Mouse (Mus musculus) left cerebral cortex, postnatal 14 days (tissue): ENCODE data around the gene Cryzl2. TPM values are rescaled to one million over a fixed set of nuclear protein-coding genes. Genes with fewer than 3 reads are reported as not detected.

Experiments used
- DNase-seq, 2 experiments: peaks; one replicate each; pipeline ENCODE4 v3.0.0; 2021 to 2022; ENCODE audit warnings: low spot score in 2 of 2, mixed read lengths in 1 of 2
- intact Hi-C: fragments of 180-260 bp; cut with DNase I; formaldehyde crosslinking; loops from one replicate; pipeline ENCODE4 v1.15.1; 2025
- total RNA-seq, 2 experiments: library from RNA; stranded (reverse); gene quantifications; 2 replicates each; pipeline ENCODE4 v1.2.3; 2021

Gene Cryzl2
- total RNA-seq, 2 experiments from 2014 or later, result 3.0 to 4.8 TPM

DNA sequence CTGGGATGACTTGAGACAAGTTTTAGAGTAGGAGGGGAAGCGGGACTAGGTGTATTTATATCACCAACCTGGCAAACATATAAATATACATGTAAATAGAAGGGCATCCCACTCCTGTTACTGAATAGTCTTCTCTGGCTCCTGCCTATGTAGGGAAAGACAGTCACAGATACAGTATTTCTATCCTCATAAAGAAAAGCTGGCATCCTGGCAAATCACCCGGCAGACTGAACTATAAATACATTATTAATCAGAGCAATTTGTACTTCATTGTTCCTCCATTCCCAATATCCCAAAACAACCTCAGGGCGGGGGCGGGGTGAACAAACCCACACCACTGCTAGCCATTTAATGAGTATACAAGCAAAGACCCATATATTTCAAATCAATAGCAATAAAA lies 19.3 kb upstream of the Cryzl2 start:
- intact Hi-C loops, result no loop called here
- no peak for DNase-seq

DNA sequence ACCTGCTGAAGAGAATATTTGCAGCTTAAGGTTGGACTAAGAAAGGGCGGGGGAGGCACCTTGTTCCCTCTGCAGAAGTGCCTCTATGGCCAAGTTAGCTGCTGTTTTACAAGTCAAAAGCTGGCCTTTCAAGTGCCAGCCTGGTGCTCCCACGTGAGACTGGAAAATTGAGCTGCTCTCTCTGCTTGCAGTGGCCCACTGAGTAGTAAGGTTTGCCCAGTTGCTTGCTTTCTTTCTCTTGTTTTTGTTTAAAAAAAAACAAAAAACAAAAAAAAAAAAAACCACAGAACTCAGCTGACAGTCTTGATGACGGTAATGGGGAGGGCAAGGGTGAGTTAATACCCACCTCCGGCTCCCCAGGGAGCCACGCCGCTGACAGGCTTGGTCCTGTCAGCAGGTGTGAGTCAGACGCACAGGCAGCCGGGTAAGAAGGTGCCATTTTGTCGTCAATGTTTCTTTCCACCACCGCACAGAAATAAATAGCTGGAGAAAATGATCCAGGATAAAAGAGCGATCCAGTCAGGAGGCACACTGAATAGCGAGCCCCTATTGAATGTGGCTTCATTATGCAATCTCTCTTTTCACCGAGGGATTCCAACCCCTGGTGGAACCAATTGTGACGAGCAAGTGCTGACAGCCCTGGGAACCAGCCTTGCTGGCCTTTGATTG lies 18.3 kb upstream of the Cryzl2 start:
- intact Hi-C loops, result no loop called here
- DNase-seq, result no peak

DNA sequence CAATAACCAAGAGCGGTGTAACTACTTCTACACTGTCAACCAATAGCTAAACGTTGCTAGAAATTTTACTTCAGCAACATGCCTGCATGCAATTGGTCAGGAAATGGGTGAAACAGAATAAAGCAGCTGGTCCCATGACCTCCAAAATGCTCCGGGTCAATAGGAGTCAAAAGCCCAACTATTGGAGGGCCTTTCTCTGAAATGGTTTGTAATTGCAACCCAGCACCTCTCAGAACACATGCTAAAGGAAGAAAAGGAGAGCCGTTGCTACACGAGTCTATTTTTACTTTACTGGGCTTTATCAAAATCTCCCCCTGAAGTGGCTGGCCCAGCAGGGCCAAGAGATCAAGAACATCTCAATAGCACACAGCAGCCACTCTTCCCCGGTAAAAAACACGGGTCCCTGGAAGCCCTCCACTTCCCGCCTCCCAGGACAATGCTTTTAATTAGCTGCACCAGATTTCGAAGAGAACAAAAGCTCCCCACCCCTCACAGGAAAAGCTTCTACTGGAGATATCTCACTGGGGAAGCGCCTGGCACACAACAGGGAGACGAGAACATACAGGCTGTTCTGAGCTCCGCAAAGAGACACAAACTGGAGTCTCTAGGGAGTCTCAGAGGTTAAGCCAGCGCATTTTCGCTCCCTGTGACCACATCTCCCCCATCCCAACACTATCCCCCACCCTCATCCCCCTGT lies 15.2 kb upstream of the Cryzl2 start:
- intact Hi-C loops, result no loop called here
- DNase-seq, result peak; percentile 59 to 72

DNA sequence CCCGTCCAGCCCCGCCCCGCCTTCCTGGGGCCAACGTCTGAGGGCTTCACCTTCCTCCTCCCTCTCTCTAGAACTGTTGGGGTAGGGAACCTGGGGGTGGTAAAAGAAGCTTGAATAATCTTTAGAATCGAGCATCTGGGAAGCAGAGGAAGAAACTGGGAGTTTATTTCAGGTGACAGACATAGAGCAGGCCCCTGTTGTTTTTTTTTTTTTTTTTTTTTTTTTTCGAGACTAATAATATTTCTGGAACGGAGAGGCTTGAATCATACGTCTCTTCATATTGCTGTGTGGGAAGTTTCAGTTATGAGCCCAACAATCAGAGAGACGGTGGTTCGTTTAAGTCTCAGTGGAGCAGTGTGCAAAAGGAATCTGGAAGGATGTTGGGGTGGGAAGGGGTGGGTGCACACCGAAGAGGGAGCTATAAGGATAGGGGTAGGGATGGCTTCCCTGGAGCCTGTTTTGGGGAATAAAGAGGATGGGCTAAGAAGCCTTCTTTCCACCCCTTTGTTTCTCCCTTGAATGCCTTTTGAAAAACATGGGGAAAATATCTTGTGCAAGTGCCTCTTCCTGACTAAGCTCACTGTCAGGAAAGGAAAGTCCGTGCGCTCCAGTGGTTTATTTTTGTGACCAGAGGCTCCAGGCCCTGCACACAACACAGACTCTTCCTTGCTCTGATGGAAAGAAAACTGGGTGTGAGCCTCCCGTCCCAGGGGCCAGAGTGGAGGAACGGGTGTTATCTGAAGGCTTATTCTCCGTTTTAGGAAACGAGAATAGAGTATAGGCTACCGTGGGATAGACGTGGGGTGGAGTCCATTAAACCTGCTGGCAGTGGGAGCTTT lies 14.4 kb upstream of the Cryzl2 start:
- intact Hi-C loops, result no loop called here
- peak in 1 of 2 experiments; percentile 33 for DNase-seq

DNA sequence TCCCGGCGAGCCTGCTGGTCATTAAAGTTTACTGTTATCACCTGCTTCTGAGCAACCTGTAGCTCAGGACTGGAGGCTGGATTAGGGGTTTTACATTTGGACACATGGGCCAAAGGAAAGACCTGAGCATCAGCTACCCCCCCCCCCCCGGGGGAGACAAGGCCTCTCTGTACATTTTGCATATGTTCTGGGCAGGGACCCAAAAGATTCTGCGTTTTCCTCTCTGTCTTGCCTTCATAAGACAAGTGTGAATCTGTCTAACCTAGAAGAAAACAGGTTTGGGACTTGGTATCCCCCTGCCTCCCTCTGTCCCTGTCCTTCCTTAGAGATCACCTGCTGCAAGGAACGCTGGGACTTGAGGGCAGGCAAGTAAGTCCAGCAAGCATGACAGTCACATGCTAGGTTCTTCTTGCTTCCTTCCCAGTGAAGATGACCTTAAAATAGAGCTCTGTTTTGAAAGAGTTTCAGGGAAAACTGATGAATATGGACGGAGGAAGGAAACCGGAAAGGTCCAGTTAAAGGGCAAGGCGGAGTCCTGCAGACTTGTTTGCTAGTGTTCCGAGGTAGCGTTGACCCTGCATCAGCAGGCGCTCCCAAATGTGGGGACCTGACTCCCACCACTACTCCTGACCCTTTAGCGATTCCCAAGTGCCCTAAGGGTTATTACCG lies 13.6 kb upstream of the Cryzl2 start:
- DNase-seq, result no peak
- intact Hi-C loops, result loop anchor here (5.0 kb wide), 1 partner anchor 147 kb away; no protein-coding TSS in a partner anchor

DNA sequence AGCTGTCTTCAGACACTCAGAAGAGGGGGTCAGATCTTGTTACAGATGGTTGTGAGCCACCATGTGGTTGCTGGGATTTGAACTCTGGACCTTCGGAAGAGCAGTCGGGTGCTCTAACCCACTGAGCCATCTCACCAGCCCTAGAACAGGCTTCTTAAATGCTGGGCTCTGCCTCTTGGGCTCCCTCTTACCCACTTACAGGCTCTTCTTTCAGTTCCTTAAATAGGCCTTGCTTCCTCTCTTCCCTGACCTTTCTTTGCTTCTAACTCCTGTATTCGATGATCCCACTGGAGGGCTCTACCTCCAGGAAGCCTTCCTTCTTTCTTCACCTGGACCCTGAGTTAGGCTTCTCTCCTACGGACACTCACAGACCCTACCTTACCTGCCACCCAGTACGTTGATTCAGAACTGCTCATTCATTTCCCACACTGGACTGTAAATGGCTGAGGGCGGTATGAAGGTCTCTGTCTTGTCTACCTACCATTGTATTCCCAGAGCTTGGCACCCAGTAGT lies 12.9 kb upstream of the Cryzl2 start:
- no peak for DNase-seq
- intact Hi-C loops, result loop anchor here (5.0 kb wide), 1 partner anchor 148 kb away; no protein-coding TSS in a partner anchor

DNA sequence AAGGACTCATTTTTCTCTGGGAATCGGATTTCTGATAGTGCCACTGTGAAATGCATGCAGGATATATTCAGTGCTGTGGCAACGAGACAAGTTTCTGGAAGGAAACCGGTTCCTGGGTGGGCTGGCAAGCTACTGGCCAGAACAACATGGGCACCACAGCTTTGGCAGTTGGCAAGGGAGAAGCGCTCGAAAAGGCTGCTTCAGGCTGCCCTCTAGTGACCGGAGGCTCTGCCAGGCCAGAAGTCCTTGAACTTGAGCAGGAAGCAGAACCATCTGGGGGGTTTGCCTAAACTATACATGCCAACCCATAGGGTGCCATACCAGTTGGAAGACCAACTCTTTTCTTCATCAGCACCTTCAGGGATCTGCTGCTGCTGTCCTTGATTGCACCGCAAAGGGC lies 12.1 kb upstream of the Cryzl2 start:
- DNase-seq, result peak; percentile 74 to 76
- intact Hi-C loops, result loop anchor here (2.0 to 5.0 kb wide), 2 partner anchors 34 to 149 kb away; partner anchors contain the start of gene Rasal2

DNA sequence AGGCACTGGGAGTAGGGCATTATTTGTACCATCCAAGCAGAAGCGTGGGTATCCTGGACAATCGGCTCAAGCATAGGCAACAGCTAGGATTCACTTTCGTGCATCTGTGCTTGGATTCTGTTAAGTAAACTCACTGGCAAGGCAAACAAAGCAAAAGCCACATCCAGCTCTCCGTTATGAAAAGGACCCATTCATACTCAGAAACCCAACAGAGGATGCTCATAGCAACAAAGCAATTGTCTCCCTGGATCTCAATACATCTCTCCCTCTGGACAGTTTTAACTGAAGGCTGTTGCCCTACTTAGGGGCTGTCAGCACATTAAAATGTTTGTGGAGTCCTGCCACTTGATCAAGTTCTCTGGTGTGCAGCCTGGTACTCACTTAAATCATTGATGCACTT lies 11.2 kb upstream of the Cryzl2 start:
- DNase-seq, result no peak
- intact Hi-C loops, result loop anchor here (2.0 to 5.0 kb wide), 2 partner anchors 34 to 150 kb away; partner anchors contain the start of gene Rasal2

DNA sequence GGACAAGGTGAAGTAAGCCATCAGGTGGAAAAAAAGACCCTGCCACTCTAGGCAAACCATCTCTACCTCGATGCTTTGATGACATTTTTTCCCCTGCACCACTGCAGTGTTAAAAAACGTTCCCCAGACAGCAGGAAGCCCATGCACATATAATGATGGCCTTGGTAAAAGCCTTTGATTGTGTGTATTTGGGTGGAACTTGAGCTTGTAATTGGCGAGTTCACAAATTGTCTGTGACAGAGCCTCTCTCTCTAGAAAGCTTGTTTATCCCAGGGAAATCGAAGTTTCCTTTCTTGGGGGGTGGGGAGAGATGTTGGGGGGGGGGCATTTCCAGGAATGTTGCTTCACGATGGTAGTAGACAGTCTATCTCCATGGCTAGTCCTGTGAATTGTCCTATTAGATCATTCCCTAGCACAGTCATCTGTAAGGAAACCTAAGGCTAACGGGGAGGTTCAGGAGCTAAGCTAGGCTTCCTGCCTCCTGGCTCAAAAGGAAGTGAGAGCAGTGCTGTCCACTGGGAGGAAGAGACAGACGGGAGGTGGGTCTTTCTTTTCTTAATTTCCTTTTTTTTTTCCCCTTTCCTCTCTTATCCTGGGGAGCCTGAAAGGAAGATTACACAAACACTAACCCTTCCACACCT lies 10.1 kb upstream of the Cryzl2 start:
- intact Hi-C loops, result loop anchor here (5.0 kb wide), 1 partner anchor 151 kb away; no protein-coding TSS in a partner anchor
- DNase-seq, result no peak

DNA sequence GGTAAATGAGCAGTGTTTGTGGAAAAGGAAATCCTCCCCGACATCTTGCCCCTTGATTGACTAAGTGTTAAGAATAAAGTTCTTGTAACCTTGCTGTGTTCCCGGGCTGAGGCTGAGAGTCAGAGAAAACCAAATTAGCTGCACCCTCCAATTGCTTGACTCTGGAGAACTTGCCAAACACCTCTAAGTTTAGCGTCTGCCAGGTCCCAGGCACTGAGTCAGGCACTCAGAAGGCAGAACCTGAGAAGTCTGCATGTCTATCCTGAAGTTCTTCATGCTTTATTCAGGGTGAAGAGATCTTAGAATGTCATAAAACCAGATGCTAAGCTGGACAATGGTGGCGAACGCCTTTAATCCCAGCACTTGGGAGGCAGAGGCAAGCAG lies 9.6 kb upstream of the Cryzl2 start:
- intact Hi-C loops, result loop anchor here (5.0 kb wide), 1 partner anchor 151 kb away; no protein-coding TSS in a partner anchor
- no peak for DNase-seq

DNA sequence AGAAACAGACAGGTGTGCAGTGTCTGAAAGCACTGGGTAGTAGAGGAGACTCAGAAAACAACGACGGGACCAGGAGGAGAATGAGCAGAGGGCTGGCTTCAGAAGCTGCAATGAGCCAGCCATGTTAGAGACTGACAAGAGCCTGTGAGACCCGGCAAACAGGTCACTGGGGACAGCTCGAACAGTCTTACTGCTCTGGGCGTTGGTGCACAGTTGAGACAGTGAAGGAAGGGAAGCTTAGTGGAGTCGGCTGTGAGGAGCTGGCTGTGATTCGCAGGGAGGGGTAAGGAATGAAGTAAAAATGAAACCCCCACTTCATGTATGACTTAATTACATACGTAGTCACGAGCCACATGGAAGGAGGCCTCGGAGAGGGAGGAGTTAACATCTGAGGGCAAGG lies 8.8 kb upstream of the Cryzl2 start:
- intact Hi-C loops, result loop anchor here (5.0 kb wide), 1 partner anchor 152 kb away; no protein-coding TSS in a partner anchor
- no peak for DNase-seq

DNA sequence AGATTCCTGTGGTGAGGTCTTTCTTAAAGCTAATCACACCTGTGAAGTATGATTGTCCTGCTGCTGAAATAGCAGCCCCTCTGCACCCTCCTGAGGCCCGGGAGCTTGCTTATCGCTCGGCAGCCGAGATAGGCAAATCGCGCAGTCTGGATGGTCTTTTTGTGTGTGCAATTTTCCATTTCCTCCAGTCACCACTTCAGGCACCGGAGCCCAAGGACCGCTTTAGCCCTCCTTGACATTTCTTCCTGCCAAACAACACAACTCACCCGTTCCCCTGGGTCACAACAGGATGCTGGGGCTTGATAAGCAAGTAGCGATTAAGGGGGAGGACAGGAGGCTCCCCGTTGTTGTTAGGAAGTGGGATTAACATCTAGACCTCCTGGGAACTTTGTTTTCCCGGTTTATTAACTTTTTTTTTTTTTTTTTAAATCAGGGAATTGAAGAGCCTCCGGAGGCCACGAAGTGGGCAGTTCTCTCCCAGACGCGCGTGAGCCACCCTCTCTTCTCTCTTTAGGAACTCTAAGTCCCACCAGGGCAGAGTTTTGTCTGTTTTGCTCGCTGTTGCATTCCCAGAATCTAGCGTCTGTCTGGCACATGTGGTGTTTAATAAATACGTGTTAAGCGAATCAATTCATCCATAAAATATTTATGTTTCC lies 8.3 kb upstream of the Cryzl2 start:
- DNase-seq, result no peak
- intact Hi-C loops, result loop anchor here (5.0 kb wide), 1 partner anchor 153 kb away; no protein-coding TSS in a partner anchor

DNA sequence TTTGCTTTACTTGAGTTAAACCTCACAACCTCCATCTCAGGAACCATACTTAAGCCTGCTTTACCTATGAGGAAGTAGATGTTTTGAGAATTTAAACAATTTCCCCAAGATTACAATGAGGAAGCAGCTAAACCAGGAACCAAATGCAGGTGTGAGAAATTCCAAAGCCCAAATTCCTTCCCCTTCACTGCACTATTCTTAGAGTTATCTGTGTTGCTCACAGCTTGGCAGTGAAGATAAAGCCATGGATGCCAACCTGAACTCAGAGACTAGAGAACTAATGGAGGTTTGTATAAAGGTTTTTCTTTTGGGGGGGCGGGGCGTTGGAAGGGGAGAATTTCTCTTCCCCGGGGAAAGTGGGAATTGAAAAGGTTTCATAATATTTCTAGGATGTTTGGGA lies 6.1 kb upstream of the Cryzl2 start:
- no peak for DNase-seq
- intact Hi-C loops, result no loop called here

DNA sequence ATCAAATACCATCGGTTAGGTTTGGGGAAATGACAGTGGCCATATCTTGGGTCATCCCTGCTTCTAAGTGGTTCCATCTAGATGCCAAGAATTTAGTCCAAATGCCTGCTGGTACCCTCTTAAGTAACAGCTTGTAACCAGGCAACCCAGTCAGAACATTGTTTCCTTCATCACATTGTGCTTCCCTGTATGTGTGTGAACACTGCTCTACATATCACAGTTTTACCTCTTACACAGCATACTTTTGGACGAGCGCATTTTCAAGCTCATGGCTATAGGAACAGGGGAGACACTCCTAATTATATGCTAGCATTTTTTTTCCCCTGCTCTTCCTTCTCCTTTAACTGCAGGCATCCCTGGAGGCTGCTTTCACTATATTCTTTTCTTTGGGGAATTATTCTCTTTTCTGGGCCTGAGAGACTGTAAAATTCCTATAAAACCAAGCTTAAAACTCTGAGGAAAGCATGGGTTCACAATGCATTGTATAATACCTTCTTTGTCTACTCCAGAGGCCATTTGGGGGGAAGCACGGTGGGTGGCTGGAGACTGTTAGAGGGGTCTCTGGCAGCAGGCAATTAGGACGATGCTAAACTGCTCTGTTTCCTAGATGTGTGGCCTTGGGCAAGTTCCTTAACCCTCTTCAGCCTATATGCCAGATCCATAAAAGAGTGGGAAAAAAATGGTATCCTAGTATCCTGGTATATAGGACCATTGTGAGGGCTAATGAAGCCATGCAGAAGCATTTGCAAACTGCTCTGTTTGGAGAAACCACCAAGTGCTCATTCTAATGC lies 5.4 kb upstream of the Cryzl2 start:
- no peak for DNase-seq
- intact Hi-C loops, result no loop called here

DNA sequence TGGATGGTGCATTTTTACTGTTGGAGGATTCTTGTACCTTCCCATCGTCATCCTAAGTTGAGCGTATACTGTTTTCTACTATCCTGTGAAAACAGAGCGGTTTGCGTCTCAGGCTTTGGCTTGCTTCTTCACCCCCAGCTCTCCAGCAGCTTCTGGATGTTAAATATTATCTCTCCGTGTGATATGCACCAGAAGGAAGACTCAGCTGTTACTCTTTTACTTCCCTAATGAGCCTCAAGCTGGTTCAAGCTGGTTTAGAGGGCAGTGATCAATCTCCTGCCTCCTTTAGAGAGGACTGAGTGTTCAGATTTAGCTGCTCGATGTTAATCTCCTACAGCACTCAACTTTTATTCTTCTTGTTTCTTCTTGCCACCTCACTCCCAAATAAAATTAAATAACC lies 3.5 kb upstream of the Cryzl2 start:
- intact Hi-C loops, result no loop called here
- DNase-seq, result no peak

DNA sequence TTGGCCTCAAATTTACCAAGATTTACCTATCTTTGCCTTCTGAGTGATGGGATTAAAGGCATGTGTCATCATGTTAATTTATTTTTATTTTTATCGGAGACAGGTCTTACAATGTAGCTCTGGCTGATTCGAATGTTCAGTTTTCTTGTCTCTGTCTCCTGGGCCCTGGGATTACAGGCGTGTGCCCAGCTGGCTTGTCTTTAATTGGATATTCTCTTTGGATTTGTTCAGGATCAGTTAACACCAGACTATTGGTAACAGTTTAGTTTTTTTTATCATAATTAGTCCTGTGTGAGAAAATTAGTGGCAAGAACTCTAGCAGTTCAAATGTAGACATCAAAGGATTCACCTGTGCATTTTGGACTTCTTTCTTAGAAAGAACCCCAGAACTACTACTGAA lies 588 bp upstream of the Cryzl2 start:
- intact Hi-C loops, result no loop called here
- no peak for DNase-seq

DNA sequence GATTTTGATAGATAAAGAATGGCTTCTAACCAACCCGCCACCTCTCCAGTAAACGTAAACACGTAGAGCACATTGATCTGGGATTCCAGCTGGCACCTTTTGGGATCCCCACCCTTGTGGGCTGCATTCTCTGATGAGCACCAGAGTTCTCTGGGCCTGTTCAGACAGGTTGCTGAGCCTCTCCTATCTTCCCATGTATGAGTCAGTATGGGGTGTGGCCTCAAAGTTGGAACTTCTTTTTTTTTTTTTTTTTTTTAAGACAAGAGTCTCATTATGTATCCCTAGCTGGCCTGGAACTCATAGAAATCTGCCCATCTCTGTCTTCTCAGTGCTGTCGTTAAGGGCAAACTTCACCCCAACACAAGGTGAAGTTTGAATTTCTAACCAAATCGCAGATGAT lies 1.5 kb downstream of the Cryzl2 start:
- intact Hi-C loops, result no loop called here
- DNase-seq, result no peak
